Mouse (Mus musculus): ENCODE measurements around the gene Adgrl4.

Gene Adgrl4

DNA sequence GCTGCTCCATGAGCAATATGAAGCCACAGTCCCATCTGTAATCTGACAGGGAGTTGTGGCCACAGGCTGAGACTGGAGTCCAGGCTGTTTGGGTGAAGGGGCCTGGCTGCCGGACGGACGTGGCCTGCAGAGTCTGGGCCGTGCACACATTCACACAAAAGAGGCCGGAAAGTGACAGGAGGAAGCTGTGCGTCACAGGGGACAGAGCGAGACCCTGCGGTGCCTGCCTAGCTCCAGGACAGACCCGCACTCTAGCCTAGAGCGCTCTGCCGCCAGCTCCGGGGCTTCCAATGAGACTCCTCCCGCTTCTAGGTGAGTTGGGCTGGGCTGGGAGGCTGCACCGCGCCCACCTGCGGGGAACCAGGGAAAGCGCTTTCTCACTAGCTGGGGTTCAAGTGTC is at the start of gene Adgrl4:
TSS of gene Adgrl4 (plus strand) at position 195 of the 400 bp plus-strand sequence.
- no peak for DNase-seq (ENCODE audit: low spot score)

DNA sequence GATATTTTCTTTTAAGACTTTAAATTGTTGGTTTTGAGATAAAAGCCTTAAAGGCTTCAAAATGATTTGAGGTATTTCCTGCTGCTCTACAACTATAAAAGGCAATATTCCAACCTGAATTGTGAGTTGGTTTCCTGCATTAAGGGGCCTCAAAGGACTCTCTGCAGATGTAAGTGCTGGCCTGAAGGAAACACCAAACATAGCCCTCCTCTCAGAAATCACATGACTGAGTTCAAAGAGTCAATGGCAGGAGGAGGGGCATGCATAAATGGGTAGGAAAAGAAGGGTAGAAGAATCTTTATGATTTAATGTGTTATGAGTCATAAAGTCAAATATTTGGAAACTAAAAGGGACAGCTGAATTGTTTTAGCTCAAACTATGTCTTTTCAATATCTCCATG is 46.8 kb upstream of the Adgrl4 start:
- no peak for DNase-seq (ENCODE audit: low spot score)

DNA sequence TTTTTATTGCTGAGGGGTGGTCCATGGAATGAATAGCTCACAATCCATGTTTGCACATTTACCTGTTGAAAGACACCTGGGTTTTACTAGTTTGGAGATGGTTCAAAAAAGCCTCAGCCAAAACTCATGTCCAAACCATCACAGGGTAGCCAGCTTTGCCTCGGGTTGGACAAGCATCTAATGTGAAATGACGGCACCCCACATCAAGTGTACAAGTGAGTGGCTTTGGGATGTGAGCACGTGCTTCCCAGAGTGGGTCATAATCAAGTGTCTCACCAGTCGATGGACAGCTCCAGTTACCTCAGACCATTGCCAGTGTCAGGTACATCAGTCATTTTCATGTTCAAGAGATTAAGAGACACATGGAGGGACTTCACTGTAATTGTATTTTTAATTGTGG is 44.8 kb upstream of the Adgrl4 start:
- no peak for DNase-seq (ENCODE audit: low spot score)

DNA sequence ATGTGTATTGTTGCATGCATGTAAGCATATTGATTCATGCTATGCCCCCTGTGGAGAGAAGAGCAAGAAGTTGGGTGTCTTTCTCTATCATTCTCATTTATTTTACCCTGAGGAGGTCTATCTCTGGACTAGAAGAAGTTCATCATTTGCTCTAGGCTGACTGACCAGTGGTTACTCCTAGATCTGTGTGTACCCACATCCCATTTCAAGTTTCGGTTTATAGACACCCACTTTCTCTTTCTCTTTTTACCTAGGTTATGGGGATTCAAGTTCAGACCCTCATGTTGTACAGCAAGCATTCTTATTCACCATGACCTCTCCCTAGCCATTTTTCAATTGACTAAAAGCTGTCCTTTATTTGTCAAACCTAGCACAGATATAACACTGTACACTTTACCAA is 44.4 kb upstream of the Adgrl4 start:
- DNase-seq (ENCODE audit: low spot score) = no peak

DNA sequence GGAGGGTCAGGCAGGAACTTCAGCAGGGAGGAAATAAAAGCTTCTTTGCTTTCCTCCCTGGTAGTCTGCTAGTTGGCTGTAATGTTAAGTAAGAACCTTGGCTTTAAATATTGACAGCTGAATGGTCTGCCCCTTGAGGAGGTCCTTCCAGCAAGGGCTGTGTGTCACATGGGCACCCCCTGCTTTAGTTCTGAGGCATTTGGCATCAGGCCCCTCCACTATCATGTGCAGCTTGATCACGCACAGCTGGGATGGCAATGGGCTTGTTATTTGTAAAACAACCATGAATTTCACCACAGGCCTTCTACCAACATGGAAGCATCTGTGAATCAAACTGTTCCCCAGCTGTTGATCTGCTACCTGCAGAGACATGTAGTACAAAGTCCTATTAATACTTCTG is 38.4 kb upstream of the Adgrl4 start:
- no peak for DNase-seq (ENCODE audit: low spot score)

DNA sequence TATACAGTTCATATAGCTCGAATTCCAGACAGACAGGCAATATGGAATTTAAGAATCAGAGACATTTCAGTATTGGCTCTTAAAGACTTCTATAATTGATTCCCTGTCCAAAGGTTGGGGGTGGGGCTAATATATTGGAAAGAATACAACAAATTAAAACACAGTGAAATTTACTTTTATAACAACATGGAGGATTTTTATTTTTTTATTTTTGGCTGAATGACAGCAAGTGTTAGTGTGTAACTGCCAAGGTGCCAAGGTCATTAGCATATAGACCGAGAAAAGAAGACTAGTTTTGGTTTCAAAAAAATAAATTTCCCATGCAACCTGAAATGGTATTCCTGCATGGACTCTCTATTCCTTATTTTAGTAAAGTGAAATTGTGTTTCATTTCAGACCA is 26.7 kb upstream of the Adgrl4 start:
- DNase-seq (ENCODE audit: low spot score) = no peak

DNA sequence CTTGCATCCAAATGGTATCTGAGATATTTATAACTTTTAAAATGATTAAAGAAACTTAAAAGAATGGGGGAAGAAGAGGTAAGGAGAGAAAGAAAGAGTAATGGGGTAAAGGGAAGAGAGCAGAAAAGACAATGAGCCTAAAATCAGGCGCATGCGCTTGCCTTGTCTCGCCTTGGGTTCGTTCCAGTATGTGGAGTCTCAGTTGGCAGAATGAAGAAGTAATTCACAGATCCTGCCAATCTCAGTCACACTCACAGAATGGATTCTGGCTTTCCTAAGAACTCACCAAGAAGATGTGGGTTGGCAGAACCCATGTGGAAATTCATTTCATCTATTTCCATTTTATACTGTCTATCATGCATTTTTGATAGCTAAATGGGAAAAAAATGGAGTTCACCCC is 26.2 kb upstream of the Adgrl4 start:
- DNase-seq (ENCODE audit: low spot score) = no peak

DNA sequence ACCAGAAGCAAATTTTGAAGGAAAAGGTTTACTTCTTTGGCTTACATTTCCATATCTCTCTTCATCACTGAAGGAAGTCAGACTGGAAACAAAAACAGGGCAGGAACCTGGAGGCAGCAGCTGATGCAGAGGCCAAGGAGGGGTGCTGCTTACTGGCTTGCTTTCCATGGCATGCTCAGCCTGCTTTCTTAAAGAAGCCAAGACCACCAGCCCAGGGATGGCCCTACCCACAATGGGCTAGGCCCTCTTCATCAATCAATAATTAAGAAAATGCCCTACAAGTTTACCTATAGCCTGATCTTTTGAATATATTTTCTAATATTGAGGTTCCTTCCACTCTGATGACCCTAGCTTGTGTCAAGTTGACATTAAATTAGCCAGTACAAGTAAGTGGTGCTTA is 20.8 kb upstream of the Adgrl4 start:
- DNase-seq (ENCODE audit: low spot score) = no peak

DNA sequence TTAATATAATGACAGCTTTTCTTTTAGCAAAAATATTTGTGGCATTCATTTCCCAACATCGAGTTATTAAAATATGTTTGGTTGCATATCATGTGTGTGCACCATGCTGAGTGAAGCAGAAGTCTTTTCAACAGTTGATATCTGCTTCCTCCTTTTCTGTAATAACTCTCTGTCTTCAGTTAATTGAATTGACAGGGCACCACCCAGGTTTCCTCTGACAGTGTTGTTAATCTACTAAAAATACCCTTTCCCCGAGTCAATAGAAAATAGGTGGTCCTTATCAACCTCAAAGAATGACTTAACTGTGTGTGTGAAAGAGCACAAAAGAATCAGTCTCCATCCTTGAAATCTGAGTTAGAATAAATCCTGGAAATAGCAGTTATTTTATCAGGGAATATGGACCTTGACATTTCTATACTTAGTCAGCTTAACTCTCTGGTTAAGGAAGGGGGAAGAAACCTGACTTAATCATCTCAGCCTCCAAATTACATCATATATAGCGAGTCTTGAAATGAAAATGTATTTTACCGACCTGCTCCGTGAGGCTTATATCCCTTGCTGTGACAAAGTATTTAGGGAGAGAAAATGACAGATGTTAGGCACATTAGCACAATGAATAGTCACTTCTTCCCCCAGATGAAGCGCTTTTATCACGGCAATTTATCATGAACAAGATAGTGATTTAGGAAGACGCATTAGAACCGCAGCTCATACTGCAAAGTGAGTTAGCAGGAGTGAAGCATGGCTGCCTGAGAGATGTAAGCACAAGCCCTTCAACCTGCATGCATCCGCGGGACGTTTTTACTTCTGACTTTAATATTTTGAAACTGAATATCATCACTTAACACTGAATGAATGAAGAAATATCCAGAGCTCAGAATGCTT is 19.8 kb upstream of the Adgrl4 start:
- DNase-seq (ENCODE audit: low spot score) = no peak

DNA sequence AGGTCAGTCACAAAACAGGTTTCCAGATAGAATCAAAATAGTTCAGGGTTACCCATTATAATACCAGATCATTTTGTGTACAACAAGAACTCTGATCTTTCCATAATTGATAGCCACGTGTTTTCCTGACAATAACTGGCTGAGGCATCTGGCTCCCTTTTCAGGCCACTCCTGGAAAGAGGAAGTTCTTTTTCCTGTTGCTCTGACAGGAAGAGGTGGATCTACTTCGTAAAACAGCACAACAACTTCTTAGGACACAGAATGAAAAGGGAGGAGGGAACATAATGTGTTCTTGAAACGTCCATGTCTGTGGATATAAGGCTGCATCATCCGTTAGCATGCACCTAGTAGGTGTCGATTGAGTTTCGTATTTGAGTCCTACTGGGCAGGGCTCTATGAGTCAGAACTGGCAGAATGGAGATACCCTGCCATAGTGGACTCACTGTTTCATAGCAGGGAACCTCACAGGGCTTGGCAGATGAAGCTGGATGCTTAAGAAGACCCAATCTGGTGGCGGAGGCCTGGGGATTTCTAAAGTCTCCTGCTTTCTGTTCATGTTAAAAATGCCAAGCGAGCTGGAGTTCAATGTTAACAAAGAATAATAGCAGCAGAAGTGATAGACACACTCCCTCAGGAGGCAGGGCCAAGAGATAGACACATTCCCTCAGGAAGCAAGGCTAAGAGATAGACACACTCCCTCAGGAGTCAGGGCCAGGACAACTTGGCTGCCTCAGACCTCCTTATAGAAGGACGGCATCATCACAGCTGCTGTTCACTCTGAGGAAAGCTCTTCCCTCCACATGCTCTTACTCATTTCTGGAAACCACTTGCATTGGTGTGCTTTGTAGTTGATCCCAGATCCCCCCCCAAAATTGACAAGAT is 13.1 kb upstream of the Adgrl4 start:
- no peak for DNase-seq (ENCODE audit: low spot score)

DNA sequence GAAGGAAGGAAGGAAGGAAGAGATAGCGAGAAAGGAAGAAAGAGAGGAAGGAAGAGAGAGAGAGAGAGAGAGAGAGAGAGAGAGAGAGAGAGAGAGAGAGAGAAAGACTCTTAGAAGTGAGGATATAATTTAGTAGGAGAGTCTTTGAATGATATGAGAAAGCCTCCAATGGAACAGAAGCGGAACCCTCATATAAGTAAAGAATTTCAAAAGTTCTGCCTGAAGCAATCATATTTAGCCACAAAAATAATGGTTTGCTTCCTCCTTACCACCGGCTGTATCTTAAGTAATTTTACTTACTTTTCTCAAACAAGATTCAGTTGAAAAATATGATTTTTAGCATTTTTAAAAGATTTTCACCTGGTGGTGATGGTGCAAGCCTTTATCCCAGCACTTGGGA is 7.6 kb upstream of the Adgrl4 start:
- DNase-seq (ENCODE audit: low spot score) = no peak

DNA sequence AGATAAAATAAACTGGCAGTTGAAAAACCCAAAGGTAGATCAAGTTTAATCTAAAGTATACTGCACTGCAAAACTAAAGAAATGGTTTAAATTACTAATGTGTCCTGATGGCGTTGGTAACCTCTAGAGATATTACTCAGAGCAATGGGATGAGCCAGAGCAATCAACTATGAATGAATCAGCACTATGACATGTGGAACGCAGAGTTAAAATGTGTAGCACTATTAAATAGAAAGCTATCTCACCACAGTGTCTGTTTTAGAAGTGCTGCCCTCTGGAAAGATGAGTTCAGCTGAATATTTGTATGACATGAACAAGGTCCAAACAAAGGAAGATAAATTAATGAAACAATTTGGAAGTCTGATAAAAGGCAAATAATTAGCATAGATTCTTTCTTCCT is 6.2 kb upstream of the Adgrl4 start:
- no peak for DNase-seq (ENCODE audit: low spot score)

DNA sequence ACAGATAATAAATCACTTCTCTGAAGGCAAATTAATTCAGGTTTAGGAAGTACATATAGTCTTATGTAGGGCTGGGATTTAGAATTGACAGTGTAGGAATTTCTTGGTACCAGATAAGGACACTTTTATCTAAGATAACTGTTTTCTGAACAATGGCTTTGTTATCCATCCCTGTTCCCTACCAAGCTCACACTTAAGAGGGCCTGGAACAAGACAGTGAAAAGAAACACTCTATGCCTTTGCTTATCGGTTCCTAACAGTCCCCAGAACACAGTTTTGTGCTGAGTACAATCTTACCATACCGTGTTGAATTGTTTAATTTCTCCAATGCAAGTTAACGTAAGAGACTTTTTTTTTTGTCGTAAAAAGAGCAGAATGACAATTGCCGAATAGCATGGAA is 677 bp downstream of the Adgrl4 start:
- no peak for DNase-seq (ENCODE audit: low spot score)

DNA sequence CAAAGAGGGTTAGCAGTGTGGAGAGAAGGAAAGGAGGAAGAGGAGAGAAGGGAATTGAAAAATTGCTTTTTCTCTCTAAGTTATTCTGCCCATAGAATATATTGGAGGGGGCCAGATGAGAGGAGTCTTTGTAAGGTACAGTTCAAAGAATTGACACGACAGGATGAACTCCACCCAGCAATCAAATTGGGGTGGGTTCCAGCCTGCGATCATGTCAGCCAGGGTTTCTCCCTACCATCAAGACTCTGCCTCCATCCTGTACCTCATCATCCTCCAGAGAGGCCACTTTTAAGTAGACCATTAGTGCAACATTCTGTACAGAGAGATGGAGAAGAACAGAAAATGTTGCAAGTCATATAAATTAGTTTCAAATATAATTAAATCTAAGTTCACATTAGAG is 2.3 kb downstream of the Adgrl4 start:
- DNase-seq (ENCODE audit: low spot score) = no peak

DNA sequence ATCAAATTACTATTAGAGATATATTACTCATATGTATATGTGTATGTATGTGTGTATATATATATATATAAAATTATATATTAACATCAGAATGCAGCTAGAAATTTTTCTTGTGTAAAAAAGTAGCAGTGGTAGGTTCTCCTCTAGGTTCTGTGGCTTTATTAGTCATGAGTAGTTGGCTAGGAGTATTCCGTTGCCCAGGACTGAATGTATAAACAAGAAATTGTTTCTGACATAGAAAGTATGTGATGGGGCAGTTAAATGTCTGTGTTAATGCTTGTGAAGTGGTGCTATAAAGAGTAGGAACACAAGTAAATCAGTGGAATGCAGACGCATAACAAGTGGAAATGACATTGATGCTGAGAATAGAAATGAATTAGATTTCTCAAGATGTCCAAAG is 4.3 kb downstream of the Adgrl4 start:
- DNase-seq (ENCODE audit: low spot score) = no peak

DNA sequence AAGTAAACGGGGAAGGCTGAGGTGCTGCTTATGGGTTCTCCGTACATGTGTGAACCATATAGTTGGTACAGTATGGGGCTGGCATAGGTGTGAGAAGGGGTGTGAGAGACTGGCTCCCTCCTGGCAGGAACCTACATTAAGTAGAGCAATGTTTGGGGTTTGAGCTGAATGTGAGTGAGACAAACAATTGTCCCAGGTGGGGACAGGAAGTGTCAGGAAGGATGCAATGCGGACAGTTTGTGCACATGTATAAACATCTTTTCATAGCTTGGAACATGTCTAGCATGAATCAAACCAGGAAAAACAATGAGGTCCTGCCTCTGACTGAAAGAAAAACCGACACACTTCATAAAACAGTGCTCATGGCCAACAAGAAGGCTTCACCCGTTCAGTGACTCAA is 5.8 kb downstream of the Adgrl4 start:
- no peak for DNase-seq (ENCODE audit: low spot score)

DNA sequence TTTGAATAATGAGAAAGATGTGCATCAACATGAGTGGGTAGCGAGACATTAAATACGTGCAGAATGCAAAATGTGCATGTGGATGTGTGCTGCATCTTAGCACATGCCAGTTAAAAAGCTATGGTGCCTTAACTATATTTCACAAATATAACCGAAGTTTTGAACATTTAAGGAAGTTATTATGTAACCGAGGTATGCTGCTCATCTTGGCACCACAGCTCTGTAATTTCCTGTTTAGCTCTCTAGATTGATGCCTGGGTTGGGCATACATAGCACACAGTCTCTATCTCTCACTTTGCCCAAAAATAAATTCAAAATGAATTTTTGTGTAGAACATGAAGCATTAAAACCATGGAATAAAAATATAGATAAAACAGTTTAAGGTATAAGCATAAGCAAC is 6.6 kb downstream of the Adgrl4 start:
- DNase-seq (ENCODE audit: low spot score) = no peak

DNA sequence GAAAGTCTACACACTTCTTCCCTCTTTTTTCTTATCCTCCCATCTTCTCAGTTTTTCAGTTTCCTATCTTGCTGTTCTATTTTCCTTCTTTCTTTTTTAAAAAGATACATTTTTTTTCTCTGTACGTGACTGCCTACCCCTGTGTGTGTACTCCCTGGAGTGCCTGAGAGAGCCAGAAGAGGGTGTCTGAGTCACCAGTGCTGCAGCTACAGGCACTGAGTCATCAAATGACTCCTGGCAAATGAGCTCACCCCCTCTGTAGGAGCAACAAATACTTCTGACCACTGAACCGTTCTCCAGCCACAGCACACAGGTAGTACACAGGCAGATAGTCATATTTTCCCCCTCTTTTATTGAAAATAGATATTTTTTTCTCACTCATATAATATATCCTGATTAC is 8.2 kb downstream of the Adgrl4 start:
- DNase-seq (ENCODE audit: low spot score) = no peak

DNA sequence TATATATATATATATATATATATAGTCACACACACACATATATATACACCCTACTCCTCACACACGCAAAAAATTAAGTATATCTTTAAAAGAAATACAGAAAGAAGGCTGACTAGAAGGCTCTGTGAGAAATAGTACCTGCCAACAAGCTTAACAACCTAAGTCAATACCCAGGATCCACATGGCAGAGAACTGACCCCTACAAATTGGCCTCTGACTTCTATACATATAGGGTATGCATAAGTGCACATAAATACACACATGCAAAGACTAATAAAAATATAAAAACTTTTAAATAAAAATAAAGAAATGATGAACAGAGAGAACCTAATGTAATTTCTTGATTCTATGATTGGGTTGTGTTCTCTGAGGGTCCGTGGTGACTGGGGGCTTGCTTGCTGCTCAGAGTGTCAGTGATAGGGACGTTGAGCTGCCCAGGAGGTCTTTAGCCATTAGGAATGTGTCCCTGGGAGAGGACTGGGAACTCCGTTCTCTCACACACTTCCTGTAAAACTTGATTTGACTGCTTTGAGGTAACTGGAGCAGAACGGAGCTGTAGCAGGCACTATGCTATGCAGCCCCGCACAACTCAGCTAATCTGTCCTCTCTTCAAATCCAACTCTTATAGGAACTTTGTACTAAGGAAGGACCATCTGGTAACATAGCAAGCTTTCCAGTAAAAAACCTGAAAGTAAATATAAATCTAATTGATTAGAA is 17.5 kb downstream of the Adgrl4 start:
- DNase-seq (ENCODE audit: low spot score) = no peak

DNA sequence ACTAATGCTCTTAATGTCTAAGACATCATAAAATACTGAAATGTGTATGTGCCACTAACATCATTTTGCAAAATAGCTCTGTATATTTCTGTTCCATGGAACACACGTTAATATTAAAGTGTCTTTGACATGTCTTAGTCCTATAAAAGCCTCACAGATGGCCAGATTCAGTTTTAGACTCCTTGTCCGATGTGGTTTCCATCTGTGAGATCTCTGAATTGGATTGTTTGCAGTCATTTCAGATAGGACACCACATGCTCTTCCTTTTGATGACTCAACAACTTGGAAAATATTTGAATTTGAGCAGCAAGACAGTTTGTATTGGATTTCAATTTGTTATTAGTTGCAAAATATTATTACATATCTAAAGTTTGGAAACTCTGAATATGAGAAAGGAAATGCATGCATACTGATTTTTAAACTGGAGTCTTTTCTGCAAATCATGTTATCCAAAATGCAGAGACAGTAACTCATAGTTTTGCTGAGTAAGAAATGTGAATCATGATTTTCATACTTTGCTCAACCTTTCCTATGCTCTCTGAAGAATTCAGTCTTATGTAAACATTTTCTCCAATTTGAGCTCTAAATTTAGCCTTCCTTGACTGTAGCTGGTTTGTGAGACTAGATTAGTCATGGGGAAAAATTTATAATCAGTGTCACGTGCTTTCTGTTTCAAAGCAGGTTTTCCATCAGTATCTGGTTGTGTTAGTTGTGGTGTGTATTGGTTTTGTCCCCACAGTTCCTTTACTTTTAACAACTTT is 21.9 kb downstream of the Adgrl4 start:
- DNase-seq (ENCODE audit: low spot score) = no peak

DNA sequence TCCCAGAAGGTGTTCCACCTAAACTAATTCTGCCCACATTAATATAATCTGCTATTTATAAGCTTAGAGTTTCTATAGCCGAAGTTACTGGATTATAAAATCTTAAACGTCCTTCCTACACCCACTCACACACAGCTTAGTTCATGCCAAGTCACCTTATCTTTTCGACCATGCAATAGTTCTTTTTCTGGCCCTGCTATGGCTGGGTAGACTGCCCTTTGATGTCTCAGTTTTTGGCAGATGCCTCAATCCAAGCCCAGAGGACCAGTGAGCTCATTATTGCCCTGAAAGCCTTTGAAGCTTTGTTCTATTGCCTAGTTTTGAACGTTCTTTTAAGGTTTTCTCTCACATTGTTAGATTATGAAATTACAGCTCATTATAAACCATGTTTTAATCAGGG is 27.5 kb downstream of the Adgrl4 start:
- no peak for DNase-seq (ENCODE audit: low spot score)

DNA sequence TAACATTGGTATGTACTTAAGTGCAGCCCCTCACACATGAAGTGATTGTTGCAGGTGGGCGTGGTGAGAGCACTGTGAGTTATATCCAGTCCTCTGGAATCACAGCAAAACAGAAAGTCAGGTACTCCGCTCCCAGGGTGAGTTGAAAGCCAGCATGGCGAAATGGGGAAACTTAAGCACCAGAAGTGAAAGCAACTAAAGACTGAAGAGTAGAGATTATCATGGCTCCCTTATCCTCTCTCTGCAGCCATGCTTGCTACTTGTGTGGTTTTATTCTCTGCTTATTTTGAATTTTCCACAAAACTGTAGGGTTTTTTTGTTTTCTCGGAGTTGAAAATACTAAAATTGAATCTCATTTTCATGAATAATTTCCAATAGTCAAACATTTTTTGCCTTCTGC is 51.2 kb downstream of the Adgrl4 start:
- DNase-seq (ENCODE audit: low spot score) = no peak

Data from ovary, postnatal 10 days (tissue).